Mouse (Mus musculus): ENCODE data around the gene Ckap2. TPM values are rescaled to one million over a fixed set of nuclear protein-coding genes. Genes with fewer than 3 reads are reported as not detected.

Gene Ckap2
- polyA plus RNA-seq, 1 experiment from 2014 or later = 2.6 TPM

DNA sequence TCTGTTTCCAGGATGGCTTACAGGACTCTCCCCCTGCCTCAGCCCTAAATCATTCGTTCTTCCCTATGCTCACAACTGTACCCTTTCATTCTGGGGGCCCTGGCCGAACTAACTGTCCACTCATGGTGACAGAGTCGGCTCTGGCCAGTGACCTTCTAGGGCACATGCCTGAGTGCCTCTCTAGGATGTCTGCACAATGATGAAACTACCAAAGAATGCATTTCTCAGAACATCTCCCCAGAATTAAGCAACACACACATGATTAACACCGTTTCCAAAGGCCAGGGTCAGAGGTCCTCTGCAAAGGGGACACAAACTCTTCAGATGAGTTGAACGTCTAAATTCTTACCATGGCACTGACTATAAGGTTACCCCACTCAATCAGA, 50.9 kb downstream of the Ckap2 start:
- 86% methylated on average over 5 of the region's 5 CpGs for WGBS (ENCODE audit: missing documents)
- no peak overlapping the region for H3K4me3 ChIP-seq (ENCODE audit: inconsistent target)
- no peaks in the 10 kb centered on the region for H3K36me3 ChIP-seq (ENCODE audit: inconsistent target)
- no peak overlapping the region for H3K27ac ChIP-seq
- no peaks in the 10 kb centered on the region for H3K79me2 ChIP-seq (ENCODE audit: inconsistent target)

DNA sequence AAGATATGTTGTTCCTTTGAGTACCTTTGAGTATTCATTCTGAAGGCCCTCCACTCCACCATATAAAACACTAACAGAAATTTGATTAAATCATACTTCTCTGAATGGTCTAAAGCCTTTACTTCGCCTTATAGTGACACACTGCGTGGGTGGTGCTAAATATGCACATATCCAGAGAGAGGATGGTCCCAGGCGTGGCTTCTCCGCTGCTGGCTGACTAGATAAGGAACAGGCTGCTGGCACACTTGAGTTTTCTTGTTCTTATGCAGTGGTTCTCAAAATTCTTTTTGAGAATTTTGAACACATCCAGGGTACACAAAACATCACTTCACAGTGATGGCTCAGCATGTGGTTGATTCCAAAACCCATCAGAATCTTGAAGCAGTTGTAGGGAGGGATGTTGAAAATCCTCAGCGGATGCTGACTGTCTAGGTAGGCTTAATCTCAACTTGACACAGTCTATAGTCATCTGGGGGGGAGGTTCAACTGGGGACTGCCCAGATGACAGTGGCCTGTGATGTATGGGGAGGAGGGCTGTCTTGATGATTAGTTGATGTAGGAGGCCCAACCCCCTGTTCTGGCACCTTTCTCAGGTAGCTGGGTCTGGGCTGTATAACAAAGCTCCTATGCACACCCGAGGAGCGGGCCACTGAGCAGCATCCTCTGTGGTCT, 51.4 kb downstream of the Ckap2 start:
- 95% methylated on average over 7 of the region's 7 CpGs for WGBS (ENCODE audit: missing documents)
- no peak overlapping the region for H3K27ac ChIP-seq
- H3K36me3 ChIP-seq (ENCODE audit: inconsistent target) = no peaks in the 10 kb centered on the region
- H3K4me3 ChIP-seq (ENCODE audit: inconsistent target) = no peak overlapping the region
- no peaks in the 10 kb centered on the region for H3K79me2 ChIP-seq (ENCODE audit: inconsistent target)

DNA sequence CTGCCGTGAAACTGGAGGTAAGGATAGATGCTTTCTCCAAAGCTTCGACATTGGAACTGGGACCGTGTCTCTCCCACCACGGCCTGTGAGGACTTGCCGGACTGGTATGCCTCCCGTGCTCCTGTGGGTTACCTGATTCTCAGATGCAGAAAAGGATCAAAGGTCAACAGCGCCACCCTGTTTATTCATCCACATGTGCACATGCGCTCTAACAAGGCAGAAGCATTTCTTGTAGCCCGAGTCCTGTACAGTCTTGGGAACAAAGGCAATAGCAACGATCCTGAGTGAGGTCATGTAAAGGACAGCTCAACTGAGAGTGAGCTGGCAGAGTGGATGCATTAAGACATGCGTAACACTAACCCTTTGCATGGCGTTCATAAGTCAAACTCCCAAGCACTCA, 53.6 kb downstream of the Ckap2 start:
- WGBS (ENCODE audit: missing documents) = 93% methylated on average over 11 of the region's 12 CpGs
- no peaks in the 10 kb centered on the region for H3K36me3 ChIP-seq (ENCODE audit: inconsistent target)
- no peak overlapping the region for H3K27ac ChIP-seq
- H3K79me2 ChIP-seq (ENCODE audit: inconsistent target) = no peaks in the 10 kb centered on the region
- H3K4me3 ChIP-seq (ENCODE audit: inconsistent target) = no peak overlapping the region

DNA sequence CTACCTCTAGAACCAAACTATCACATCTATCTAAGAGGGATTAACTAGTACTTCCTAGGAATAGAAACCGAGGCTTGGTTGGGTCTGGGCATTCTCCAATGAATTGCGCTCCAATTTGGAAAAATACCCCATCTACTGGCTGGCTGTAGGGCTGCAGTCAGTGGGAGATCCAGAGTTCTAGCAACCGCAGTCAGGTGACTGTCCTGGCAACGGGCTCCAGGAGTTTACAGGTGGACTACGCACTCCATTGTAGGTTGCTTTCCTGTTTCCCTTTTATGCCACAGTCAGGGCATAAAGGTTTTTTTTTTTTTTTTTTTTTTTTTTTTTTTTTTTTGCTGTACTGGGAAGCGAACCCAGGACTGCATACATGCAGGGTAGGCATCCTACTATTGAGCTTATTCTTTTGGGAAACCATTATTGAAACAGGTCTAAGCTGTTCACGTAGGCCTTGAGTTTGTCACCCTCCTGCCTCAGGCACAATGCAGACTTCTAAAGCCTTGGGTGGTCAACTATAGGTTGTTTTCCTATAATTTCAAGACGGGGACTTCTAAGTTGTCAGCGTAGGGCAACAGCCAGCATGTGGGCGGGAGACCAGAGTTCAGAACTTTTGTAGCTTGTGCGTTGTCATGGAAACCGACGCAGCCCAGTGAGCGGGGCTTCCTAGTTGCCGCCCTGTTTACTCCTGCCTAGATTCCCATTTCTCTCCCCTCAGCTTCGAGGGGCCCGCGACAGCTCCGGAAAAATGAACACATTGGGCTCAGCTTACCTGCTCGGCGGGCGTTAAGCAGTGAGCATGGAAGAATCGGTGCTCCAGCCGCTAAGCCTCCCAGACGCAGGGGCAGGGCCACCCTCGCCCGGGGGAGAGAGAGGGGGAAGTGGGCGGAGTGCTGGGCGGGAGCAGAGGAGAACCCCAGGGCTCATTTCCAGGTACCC, 61.1 kb downstream of the Ckap2 start, which contains the start of gene Nek5:
Gene Nek5 (minus strand): TSS at position 834 of the 933 bp plus-strand sequence.
- no peaks in the 10 kb centered on the region for H3K79me2 ChIP-seq (ENCODE audit: inconsistent target)
- 1% methylated on average over 28 of the region's 29 CpGs for WGBS (ENCODE audit: missing documents)
- no peaks in the 10 kb centered on the region for H3K36me3 ChIP-seq (ENCODE audit: inconsistent target)
- peak within 1 kb of the TSS; percentile 23; the same call in 1 of the 2 replicates for H3K4me3 ChIP-seq (ENCODE audit: inconsistent target)
- no peak within 1 kb of the TSS for H3K27ac ChIP-seq

Other genes with a start within 250 kb of the Ckap2 start
- not detected in 3 replicates for gene Defb35, start 247.5 kb downstream of the Ckap2 start, polyA plus RNA-seq (2018)
- not detected in 3 replicates for gene Defb13, start 239.1 kb downstream of the Ckap2 start, polyA plus RNA-seq (2018)
- gene Fam90a1a, start 227.1 kb downstream of the Ckap2 start, polyA plus RNA-seq (2018) = not detected in 3 replicates
- not detected in 3 replicates for gene Ccdc70, start 216.0 kb downstream of the Ckap2 start, polyA plus RNA-seq (2018)
- not detected in 3 replicates for gene Atp7b, start 125.5 kb downstream of the Ckap2 start, polyA plus RNA-seq (2018)
- 7.6 to 11.5 TPM (median 10.9 TPM) in 3 replicates for gene Alg11, start 125.1 kb downstream of the Ckap2 start, polyA plus RNA-seq (2018)
- not detected in 3 replicates for gene Nek5, start 60.8 kb downstream of the Ckap2 start, polyA plus RNA-seq (2018)
- 0.77 to 1.0 TPM (median 0.79 TPM) in 3 replicates for gene Nek3, start 19.4 kb downstream of the Ckap2 start, polyA plus RNA-seq (2018)
- 18.8 to 27.6 TPM (median 20.9 TPM) in 3 replicates for gene Vps36, start 7.0 kb upstream of the Ckap2 start, polyA plus RNA-seq (2018)
- gene Thsd1, start 41.5 kb upstream of the Ckap2 start, polyA plus RNA-seq (2018) = 0.22 to 0.42 TPM (median 0.23 TPM) in 3 replicates
- gene Tpte, start 97.6 kb upstream of the Ckap2 start, polyA plus RNA-seq (2018) = not detected in 3 replicates
- 3.6 to 8.9 TPM (median 4.3 TPM) in 3 replicates for gene Slc25a15, start 212.8 kb upstream of the Ckap2 start, polyA plus RNA-seq (2018)
- 13.7 to 20.2 TPM (median 18.1 TPM) in 3 replicates for gene Mrps31, start 225.5 kb upstream of the Ckap2 start, polyA plus RNA-seq (2018)